In the genomic region with DNA sequence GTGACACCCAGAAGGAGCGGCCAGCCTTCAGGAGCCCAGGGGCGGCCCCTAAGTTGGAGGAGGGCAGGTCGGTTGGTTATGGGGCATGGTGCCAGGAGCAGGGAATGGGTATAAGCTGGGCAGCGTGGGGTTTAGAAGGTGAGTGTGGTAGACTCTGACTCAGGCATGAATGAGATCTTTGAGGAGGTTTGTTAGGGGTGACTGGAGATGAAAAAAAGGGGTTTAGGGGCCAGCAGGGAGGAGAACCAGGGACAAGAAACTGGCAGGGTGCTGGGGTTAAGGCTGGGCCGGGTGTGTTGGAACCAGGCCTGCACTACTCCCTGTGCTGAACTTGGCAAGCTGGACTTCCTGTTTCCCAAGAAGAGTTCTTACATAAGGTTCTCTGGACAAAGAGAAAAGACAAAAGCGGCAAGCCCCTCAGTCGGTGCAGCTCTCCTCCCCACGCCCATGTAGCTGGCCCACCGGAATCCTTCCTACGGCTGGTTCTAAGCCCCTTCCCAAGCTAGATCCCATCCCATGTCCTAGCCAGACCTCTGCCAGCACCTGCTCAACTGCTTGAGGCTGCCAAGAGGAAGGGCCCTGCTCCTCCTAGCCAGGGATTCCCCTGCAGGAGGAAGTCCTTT, we compare ENCODE assay signal across 8 mouse cellular contexts. TPM values are rescaled to one million over a fixed set of nuclear protein-coding genes. Genes with fewer than 3 reads are reported as not detected.
DNase-seq lines count a peak whose midpoint lies in the region; ATAC-seq and TF ChIP-seq lines count a peak whose summit lies in the region.

A gene (minus strand): TSS at position 259 of the 623 bp plus-strand sequence.

- 0 out of 2 replicates have a peak within 1 kb of the TSS, but pooled peaks have one; percentile 14 for H3K9ac ChIP-seq in embryonic facial prominence, embryonic 11.5 days (replicated peaks; ENCODE audit: low read length)
- 0 out of 2 replicates have a peak within 1 kb of the TSS, but pooled peaks have one; percentile 39 for H3K9ac ChIP-seq in heart, embryonic 11.5 days (ENCODE audit: low read depth, low read length)
- H3K9ac ChIP-seq in kidney, embryonic 16.5 days (replicated peaks; ENCODE audit: low read length): peak within 1 kb of the TSS; percentile 45
- H3K9ac ChIP-seq in stomach, postnatal 0 days (ENCODE audit: low read length): peak within 1 kb of the TSS; percentile 51

- TF ChIP-seq EP300 in stomach, postnatal 0 days (optimal IDR thresholded peaks at IDR 0.05): no peak

- no peak for ATAC-seq in embryonic facial prominence, embryonic 11.5 days (replicated peaks; ENCODE audit: insufficient number of reproducible peaks, low FRiP score, low TSS enrichment, low read depth)
- ATAC-seq in heart, embryonic 11.5 days (replicated peaks; ENCODE audit: insufficient number of reproducible peaks, low FRiP score, low TSS enrichment): no peak
- ATAC-seq in kidney, embryonic 16.5 days (ENCODE audit: low FRiP score, low TSS enrichment): no peak
- peak; percentile 30; the same call in 1 of the 2 replicates for ATAC-seq in stomach, postnatal 0 days (ENCODE audit: low FRiP score, low TSS enrichment)

- H3K4me3 ChIP-seq in embryonic facial prominence, embryonic 11.5 days (ENCODE audit: low read depth, low read length): no peak within 1 kb of the TSS
- no peak within 1 kb of the TSS for H3K4me3 ChIP-seq in heart, embryonic 11.5 days (ENCODE audit: low read depth, low read length)
- H3K4me3 ChIP-seq in kidney, embryonic 16.5 days (ENCODE audit: low read length): no peak within 1 kb of the TSS
- H3K4me3 ChIP-seq in stomach, postnatal 0 days (ENCODE audit: low read depth, low read length): no peak within 1 kb of the TSS

- H3K27me3 ChIP-seq in embryonic facial prominence, embryonic 11.5 days (ENCODE audit: control insufficient read depth, insufficient read depth, low read length): no peaks in the 10 kb centered on the region
- no peaks in the 10 kb centered on the region; the same call in 1 of the 2 replicates for H3K27me3 ChIP-seq in heart, embryonic 11.5 days (ENCODE audit: control insufficient read depth, insufficient read depth, low read length)
- no peaks in the 10 kb centered on the region for H3K27me3 ChIP-seq in kidney, embryonic 16.5 days (ENCODE audit: insufficient read depth, low read length)
- H3K27me3 ChIP-seq in stomach, postnatal 0 days (ENCODE audit: control insufficient read depth, insufficient read depth, low read length): no peaks in the 10 kb centered on the region

- no peak within 1 kb of the TSS for H3K4me2 ChIP-seq in embryonic facial prominence, embryonic 11.5 days (ENCODE audit: low read depth, low read length)
- peak within 1 kb of the TSS; percentile 9; the same call in 1 of the 2 replicates for H3K4me2 ChIP-seq in heart, embryonic 11.5 days
- H3K4me2 ChIP-seq in kidney, embryonic 16.5 days (replicated peaks; ENCODE audit: low read depth, low read length): no peak within 1 kb of the TSS
- H3K4me2 ChIP-seq in stomach, postnatal 0 days (replicated peaks; ENCODE audit: low read depth): peak within 1 kb of the TSS; percentile 31; the same call in 1 of the 2 replicates

- H3K27ac ChIP-seq in embryonic facial prominence, embryonic 11.5 days (replicated peaks; ENCODE audit: low read depth, low read length): no peak within 1 kb of the TSS
- H3K27ac ChIP-seq in heart, embryonic 11.5 days (ENCODE audit: low read depth, low read length): peak within 1 kb of the TSS; percentile 59
- H3K27ac ChIP-seq in kidney, embryonic 16.5 days (ENCODE audit: low read length): peak within 1 kb of the TSS; percentile 72
- peak within 1 kb of the TSS; percentile 92 for H3K27ac ChIP-seq in stomach, postnatal 0 days (replicated peaks)

- DNase-seq in urinary bladder, adult 2 months (ENCODE audit: low spot score): peak; percentile 37
- no peak for DNase-seq in urinary bladder, postnatal 10 days (ENCODE audit: low spot score)
- no peak for DNase-seq in embryonic facial prominence, embryonic 11.5 days (ENCODE audit: low spot score)
- DNase-seq in lung, postnatal 25 days (ENCODE audit: low spot score): peak; percentile 92
- peak; percentile 56 for DNase-seq in stomach, postnatal 0 days (ENCODE audit: low spot score)
- DNase-seq in spleen, postnatal 36 days (ENCODE audit: low spot score in 2 of 2): no peak

- no peaks in the 10 kb centered on the region for H3K4me1 ChIP-seq in embryonic facial prominence, embryonic 11.5 days (ENCODE audit: control insufficient read depth, insufficient read depth, low read length)
- peaks cover 9% of the 10 kb centered on the region for H3K4me1 ChIP-seq in heart, embryonic 11.5 days (ENCODE audit: control insufficient read depth, insufficient read depth, low read length)
- H3K4me1 ChIP-seq in kidney, embryonic 16.5 days (ENCODE audit: insufficient read depth, low read length): peaks cover 33% of the 10 kb centered on the region
- peaks cover 12% of the 10 kb centered on the region for H3K4me1 ChIP-seq in stomach, postnatal 0 days (replicated peaks; ENCODE audit: control insufficient read depth, insufficient read depth)

- H3K36me3 ChIP-seq in embryonic facial prominence, embryonic 11.5 days (replicated peaks; ENCODE audit: control insufficient read depth, insufficient read depth, low read depth, low read length): no peaks in the 10 kb centered on the region
- no peaks in the 10 kb centered on the region for H3K36me3 ChIP-seq in heart, embryonic 11.5 days (ENCODE audit: control insufficient read depth, insufficient read depth, low read length)
- H3K36me3 ChIP-seq in kidney, embryonic 16.5 days (ENCODE audit: insufficient read depth, low read length): no peaks in the 10 kb centered on the region
- H3K36me3 ChIP-seq in stomach, postnatal 0 days (ENCODE audit: control insufficient read depth, insufficient read depth, low read length): no peaks in the 10 kb centered on the region

- 74% methylated on average over 10 of the region's 10 CpGs for WGBS in embryonic facial prominence, embryonic 11.5 days
- WGBS in heart, embryonic 11.5 days (ENCODE audit: insufficient replicate concordance): 72% methylated on average over 10 of the region's 10 CpGs
- 68% methylated on average over 10 of the region's 10 CpGs for WGBS in kidney, embryonic 16.5 days
- WGBS in stomach, postnatal 0 days: 39% methylated on average over 10 of the region's 10 CpGs

- H3K9me3 ChIP-seq in embryonic facial prominence, embryonic 11.5 days (replicated peaks; ENCODE audit: control insufficient read depth, low read length): no peaks in the 10 kb centered on the region
- no peaks in the 10 kb centered on the region for H3K9me3 ChIP-seq in heart, embryonic 11.5 days (replicated peaks; ENCODE audit: control insufficient read depth, low read length)
- no peaks in the 10 kb centered on the region for H3K9me3 ChIP-seq in kidney, embryonic 16.5 days (ENCODE audit: low read length)
- H3K9me3 ChIP-seq in stomach, postnatal 0 days (ENCODE audit: control insufficient read depth, low read length): no peaks in the 10 kb centered on the region

- no peak for TF ChIP-seq CTCF in stomach, postnatal 0 days (IDR thresholded peaks at IDR 0.05; ENCODE audit: low read depth)

RNA-seq across cellular contexts. Expression of the gene that starts here (rescaled TPM):
- polyA plus RNA-seq in urinary bladder, adult 2 months (2012; rRNA removed): 5.1 and 6.8 TPM in 2 replicates
- 0.24 and 0.42 TPM in 2 replicates for polyA plus RNA-seq in embryonic facial prominence, embryonic 11.5 days (2014; fragmentation: Nextera tagmentation; extraction: Ambion mirVana)
- polyA plus RNA-seq in heart, embryonic 11.5 days (2014; fragmentation: Nextera tagmentation; extraction: Ambion mirVana): 0.24 TPM in 1 of 2 replicates, not detected in the other
- polyA plus RNA-seq in kidney, embryonic 16.5 days (2015; fragmentation: Nextera tagmentation; extraction: Ambion mirVana): 0.66 and 1.2 TPM in 2 replicates
- 0.50 and 0.75 TPM in 2 replicates for polyA plus RNA-seq in stomach, postnatal 0 days (2015; fragmentation: Nextera tagmentation; extraction: Ambion mirVana)

Comparison
In these comparisons a context has a peak if more than half of its experiments do, and no peak if none do; other contexts are left out.
1. DNase-seq: peak in urinary bladder, adult 2 months (single experiment) and lung, postnatal 25 days (single experiment); none in urinary bladder, postnatal 10 days (single experiment), embryonic facial prominence, embryonic 11.5 days (single experiment) and spleen, postnatal 36 days (0 of 2).
2. Peak in DNase-seq, ATAC-seq, H3K27ac ChIP-seq, H3K9ac ChIP-seq and H3K4me2 ChIP-seq in stomach, postnatal 0 days; RNA of the gene not detected or under 1 TPM.
3. Peak in every context shown above with its lines, with median percentiles within 50 percentile points of each other: H3K9ac ChIP-seq.